Comparison of ENCODE assay signal across 10 mouse cellular contexts in genomic region chr15:80876231-80876630, GRCm38 (mm10).
A peak's percentile ranks its signal among the peaks of the same experiment; 100 is the strongest.
DNase-seq lines count a peak whose midpoint lies in the region; ATAC-seq lines count a peak whose summit lies in the region.
"Had no signal": no experiment of that assay in that cellular context is flagged by ENCODE, and none has a peak within 500 bp of the region (broad histone marks: within the 10 kb centered on the region; RNA-seq: fewer than 3 reads in every experiment).

No protein-coding gene starts in this region.

- WGBS in kidney, embryonic 14.5 days, result 89% methylated on average over 21 of the region's 21 CpGs
- WGBS in hindbrain, embryonic 10.5 days, result 89% methylated on average over 21 of the region's 21 CpGs

- no peaks in the 10 kb centered on the region for H3K27me3 ChIP-seq in kidney, embryonic 14.5 days (ENCODE audit: control insufficient read depth, insufficient read depth, low read length)
- H3K27me3 ChIP-seq in hindbrain, embryonic 10.5 days (ENCODE audit: insufficient read depth, poor library complexity, severe bottlenecking), result no peaks in the 10 kb centered on the region
- H3K27me3 ChIP-seq: Patski had no signal

- H3K9me3 ChIP-seq in kidney, embryonic 14.5 days (ENCODE audit: control insufficient read depth, low read length), result no peaks in the 10 kb centered on the region
- H3K9me3 ChIP-seq in hindbrain, embryonic 10.5 days, result no peaks in the 10 kb centered on the region

- no peaks in the 10 kb centered on the region for H3K4me1 ChIP-seq in kidney, embryonic 14.5 days (ENCODE audit: control insufficient read depth, insufficient read depth, low read length)
- no peaks in the 10 kb centered on the region for H3K4me1 ChIP-seq in hindbrain, embryonic 10.5 days (replicated peaks)

- H3K36me3 ChIP-seq in kidney, embryonic 14.5 days (ENCODE audit: control insufficient read depth, insufficient read depth, low read length), result peaks cover 56% of the 10 kb centered on the region
- peaks cover 75% of the 10 kb centered on the region for H3K36me3 ChIP-seq in hindbrain, embryonic 10.5 days

- DNase-seq in kidney, adult 9 months, result peak; percentile 15
- DNase-seq in adrenal gland, postnatal 36 days, result peak; percentile 33 to 53
- DNase-seq in fat pad, adult 2 months (ENCODE audit: extremely low read depth, low read depth, low spot score), result peak; percentile 33
- DNase-seq in left cerebral cortex, postnatal 14 days (ENCODE audit: low spot score in 2 of 2), result peak; percentile 19 to 28
- DNase-seq in lung, adult 18-20 months, result no peak
- DNase-seq in hindbrain, embryonic 10.5 days (ENCODE audit: low spot score), result no peak
- no peak for DNase-seq in lung, postnatal 25 days (ENCODE audit: low spot score)
- DNase-seq: lung, postnatal 4 days had no signal

- no peak overlapping the region for H3K4me2 ChIP-seq in kidney, embryonic 14.5 days (replicated peaks; ENCODE audit: low read depth, low read length)

- H3K4me3 ChIP-seq in kidney, embryonic 14.5 days (ENCODE audit: low read length), result no peak overlapping the region
- no peak overlapping the region for H3K4me3 ChIP-seq in hindbrain, embryonic 10.5 days

- ATAC-seq in kidney, embryonic 14.5 days (ENCODE audit: low FRiP score, low TSS enrichment), result no peak
- ATAC-seq: Patski had no signal

- intact Hi-C loops in left cerebral cortex, postnatal 14 days (cut with DNase I), result loop anchor here (5.0 kb wide), 1 partner anchor 169 kb away; no protein-coding TSS in a partner anchor

- no peak overlapping the region for H3K27ac ChIP-seq in kidney, embryonic 14.5 days (ENCODE audit: low read depth, low read length)
- no peak overlapping the region for H3K27ac ChIP-seq in hindbrain, embryonic 10.5 days

- no peak overlapping the region for H3K9ac ChIP-seq in kidney, embryonic 14.5 days (ENCODE audit: low read depth, low read length)

Comparison
In these comparisons a context has a peak if more than half of its experiments do, and no peak if none do; other contexts are left out.
1. DNase-seq: peak in kidney, adult 9 months (single experiment), adrenal gland, postnatal 36 days (2 of 2), fat pad, adult 2 months (single experiment) and left cerebral cortex, postnatal 14 days (2 of 2); none in lung, adult 18-20 months (0 of 2), hindbrain, embryonic 10.5 days (single experiment) and lung, postnatal 25 days (single experiment).